Mouse (Mus musculus): ENCODE measurements around the gene Trpm5. TPM values are rescaled to one million over a fixed set of nuclear protein-coding genes. Genes with fewer than 3 reads are reported as not detected.

Gene Trpm5
- total RNA-seq, 2 experiments from 2014 or later = not detected

DNA sequence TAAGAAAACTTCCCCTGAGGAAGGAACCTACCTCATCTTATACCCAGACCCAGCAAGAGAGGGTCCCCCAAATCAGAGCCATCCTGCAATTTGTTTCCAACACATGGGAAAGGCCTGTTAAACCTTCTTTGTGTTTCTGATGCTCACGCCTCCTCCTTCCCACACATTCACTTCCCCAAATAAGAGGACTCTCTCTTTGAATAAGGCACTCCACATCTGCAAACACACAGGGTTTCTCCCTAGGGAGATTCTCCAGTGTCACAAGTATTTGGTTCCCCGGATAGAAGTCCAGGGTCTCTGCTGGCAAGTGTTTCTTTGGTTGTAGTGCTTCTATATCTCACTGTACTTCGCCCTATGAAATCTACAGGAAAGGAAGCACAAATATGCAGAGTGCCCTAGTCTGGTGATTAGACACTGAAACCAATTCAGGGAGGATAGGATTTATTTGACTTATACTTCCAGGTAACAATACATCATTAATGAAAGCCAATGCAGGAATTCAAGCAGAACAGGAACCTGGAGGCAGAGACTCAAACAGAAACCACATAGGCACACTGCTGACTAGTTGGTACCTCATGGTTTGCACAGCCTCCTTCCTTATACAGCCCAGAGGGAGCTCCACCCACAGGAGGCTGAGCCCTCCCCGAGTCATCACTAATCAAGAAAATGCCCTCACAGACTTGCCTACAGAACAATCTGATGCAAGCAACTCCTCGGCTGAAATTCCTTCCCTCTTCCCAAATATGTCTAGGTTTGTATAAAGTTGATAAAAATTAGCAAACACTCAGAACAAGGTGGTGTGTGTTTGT, 72.9 kb downstream of the Trpm5 start:
- intact Hi-C loops (cut with DNase I) = no loop called here
- DNase-seq = no peak
- Histone ChIP-seq H3K27ac (peak overlapping the region; percentile 71), H3K4me3 (no peak overlapping the region)
- TF ChIP-seq CTCF (IDR thresholded peaks at IDR 0.05) = no peak

- DNase-seq = no peak
- no peak overlapping the region for H3K4me3 ChIP-seq
- intact Hi-C loops (cut with DNase I) = no loop called here
- TF ChIP-seq CTCF (IDR thresholded peaks at IDR 0.05) = no peak
- H3K27ac ChIP-seq = peak overlapping the region; percentile 71
Observed at GRCm38 (mm10) chr7:143020764-143021163, 73.7 kb downstream of the Trpm5 start.

DNA sequence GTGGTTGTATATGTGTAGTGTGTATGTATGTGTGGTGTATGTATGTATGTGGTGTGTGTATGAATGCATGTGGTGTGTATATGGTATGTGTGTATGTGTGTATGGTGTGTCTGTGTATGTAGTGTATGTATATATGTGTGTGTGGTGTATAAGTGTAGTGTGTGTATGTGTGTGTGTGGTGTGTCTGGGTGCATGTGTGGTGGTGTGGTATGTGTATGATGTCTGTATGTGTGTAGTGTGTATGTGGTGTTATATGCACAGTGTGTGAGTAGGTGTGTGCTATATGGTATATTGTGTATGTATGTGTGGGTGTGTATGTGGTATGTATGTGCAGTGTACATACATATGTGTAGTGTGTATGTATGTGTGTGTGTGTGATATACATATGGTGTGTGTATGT, 74.4 kb downstream of the Trpm5 start:
- no peak for TF ChIP-seq CTCF (IDR thresholded peaks at IDR 0.05)
- H3K27ac ChIP-seq = peak overlapping the region; percentile 71

More for the DNA sequence above, 74.4 kb downstream of the Trpm5 start:
- intact Hi-C loops (cut with DNase I) = no loop called here
- H3K4me3 ChIP-seq = no peak overlapping the region
- no peak for DNase-seq

Other genes with a start within 250 kb of the Trpm5 start
- under 1 TPM in 1 of 2 experiments, not detected in 1; 0.33 TPM for gene Th, start 163.5 kb downstream of the Trpm5 start, total RNA-seq (2021)
- not detected for gene Ascl2, start 125.4 kb downstream of the Trpm5 start, total RNA-seq (2021)
- gene Tspan32, start 89.6 kb downstream of the Trpm5 start, total RNA-seq (2021) = under 1 TPM; 0.23 to 0.39 TPM
- 100 to 1,000 TPM; 100 to 129 TPM for gene Cd81, start 41.9 kb downstream of the Trpm5 start, total RNA-seq (2021)
- gene Tssc4, start 25.4 kb downstream of the Trpm5 start, total RNA-seq (2021) = 1 to 10 TPM; 6.6 to 8.2 TPM
- under 1 TPM; 0.33 to 0.67 TPM for gene Kcnq1, start 11.7 kb upstream of the Trpm5 start, total RNA-seq (2021)

Data from gastrocnemius, adult 2 months (tissue).